Mouse (Mus musculus): ENCODE results near the gene Vamp8. TPM values are rescaled to one million over a fixed set of nuclear protein-coding genes. Genes with fewer than 3 reads are reported as not detected.

Vamp8 gene
- total RNA-seq, 2 experiments from 2014 or later, result 51.8 to 52.7 TPM

GRCm38 (mm10) chr6:72379377-72380130 lies 10.9 kb downstream of the Vamp8 start:
- DNase-seq, result peak; percentile 23
- intact Hi-C loops (cut with DNase I; ENCODE audit: low total_unique reads), result no loop called here

GRCm38 (mm10) chr6:72378510-72379234 lies 11.8 kb downstream of the Vamp8 start:
- intact Hi-C loops (cut with DNase I; ENCODE audit: low total_unique reads), result no loop called here

GRCm38 (mm10) chr6:72374820-72375563 lies 15.5 kb downstream of the Vamp8 start:
- intact Hi-C loops (cut with DNase I; ENCODE audit: low total_unique reads), result no loop called here
- DNase-seq, result no peak

More at GRCm38 (mm10) chr6:72378510-72379234, 11.8 kb downstream of the Vamp8 start:
- no peak for DNase-seq

GRCm38 (mm10) chr6:72374206-72374605 lies 16.3 kb downstream of the Vamp8 start:
- no peak for DNase-seq
- intact Hi-C loops (cut with DNase I; ENCODE audit: low total_unique reads), result no loop called here

GRCm38 (mm10) chr6:72373184-72373583 lies 17.3 kb downstream of the Vamp8 start:
- intact Hi-C loops (cut with DNase I; ENCODE audit: low total_unique reads), result no loop called here
- no peak for DNase-seq

- no peak for DNase-seq
- intact Hi-C loops (cut with DNase I; ENCODE audit: low total_unique reads), result no loop called here
Observed at GRCm38 (mm10) chr6:72371571-72371970, 18.9 kb downstream of the Vamp8 start.

- intact Hi-C loops (cut with DNase I; ENCODE audit: low total_unique reads), result no loop called here
- DNase-seq, result peak; percentile 28
Observed at GRCm38 (mm10) chr6:72371147-72371546, 19.4 kb downstream of the Vamp8 start.

GRCm38 (mm10) chr6:72370091-72370490 lies 20.4 kb downstream of the Vamp8 start:
- intact Hi-C loops (cut with DNase I; ENCODE audit: low total_unique reads), result no loop called here
- DNase-seq, result no peak

GRCm38 (mm10) chr6:72369557-72369956 lies 20.9 kb downstream of the Vamp8 start:
- DNase-seq, result no peak
- intact Hi-C loops (cut with DNase I; ENCODE audit: low total_unique reads), result no loop called here

GRCm38 (mm10) chr6:72367460-72367974 lies 23.0 kb downstream of the Vamp8 start:
- no peak for DNase-seq
- intact Hi-C loops (cut with DNase I; ENCODE audit: low total_unique reads), result no loop called here

- intact Hi-C loops (cut with DNase I; ENCODE audit: low total_unique reads), result no loop called here
Observed at GRCm38 (mm10) chr6:72366844-72367443, 23.6 kb downstream of the Vamp8 start, which contains the start of gene Rnf181. TSS of gene Rnf181 (minus strand) at chr6:72366956.

GRCm38 (mm10) chr6:72366304-72366703 lies 24.2 kb downstream of the Vamp8 start:
- intact Hi-C loops (cut with DNase I; ENCODE audit: low total_unique reads), result no loop called here
- DNase-seq, result no peak

More at GRCm38 (mm10) chr6:72366844-72367443, 23.6 kb downstream of the Vamp8 start, which contains the start of gene Rnf181:
- DNase-seq, result no peak

- intact Hi-C loops (cut with DNase I; ENCODE audit: low total_unique reads), result no loop called here
Observed at GRCm38 (mm10) chr6:72364985-72365384, 25.5 kb downstream of the Vamp8 start.

GRCm38 (mm10) chr6:72364009-72364408 lies 26.5 kb downstream of the Vamp8 start:
- intact Hi-C loops (cut with DNase I; ENCODE audit: low total_unique reads), result no loop called here

More at GRCm38 (mm10) chr6:72364985-72365384, 25.5 kb downstream of the Vamp8 start:
- DNase-seq, result no peak

GRCm38 (mm10) chr6:72362132-72363028 lies 28.1 kb downstream of the Vamp8 start:
- intact Hi-C loops (cut with DNase I; ENCODE audit: low total_unique reads), result no loop called here
- peak; percentile 92 for DNase-seq

More at GRCm38 (mm10) chr6:72364009-72364408, 26.5 kb downstream of the Vamp8 start:
- DNase-seq, result no peak

GRCm38 (mm10) chr6:72361121-72361551 lies 29.4 kb downstream of the Vamp8 start:
- no peak for DNase-seq
- intact Hi-C loops (cut with DNase I; ENCODE audit: low total_unique reads), result no loop called here

- intact Hi-C loops (cut with DNase I; ENCODE audit: low total_unique reads), result no loop called here
- no peak for DNase-seq
Observed at GRCm38 (mm10) chr6:72360599-72360935, 29.9 kb downstream of the Vamp8 start.

GRCm38 (mm10) chr6:72359891-72360598 lies 30.5 kb downstream of the Vamp8 start:
- DNase-seq, result no peak
- intact Hi-C loops (cut with DNase I; ENCODE audit: low total_unique reads), result no loop called here

Data from gastrocnemius, postnatal 14 days (tissue).